Comparison of ENCODE assay signal across 9 mouse cellular contexts in the genomic region with DNA sequence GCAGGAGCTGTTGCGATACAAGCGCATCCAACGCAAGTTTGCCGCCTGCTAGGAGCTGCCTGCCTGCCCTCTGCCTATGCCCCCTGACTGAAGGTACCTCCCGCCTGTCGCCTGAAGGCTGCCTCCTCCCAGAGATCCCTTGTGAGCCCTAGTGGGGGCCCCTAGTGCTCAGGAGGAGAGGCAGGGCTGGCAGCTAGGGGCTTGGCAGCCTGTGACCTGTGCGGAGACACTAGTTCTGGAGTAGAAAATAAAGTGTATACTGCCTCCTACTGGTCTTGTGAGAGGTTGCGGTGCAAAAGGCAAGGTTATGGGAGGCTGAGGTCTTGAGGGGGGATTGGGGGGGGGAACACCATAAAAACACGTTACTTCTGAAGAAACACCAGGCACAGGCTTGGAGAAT. TPM values are rescaled to one million over a fixed set of nuclear protein-coding genes. Genes with fewer than 3 reads are reported as not detected.
DNase-seq lines count a peak whose midpoint lies in the region; ATAC-seq and TF ChIP-seq lines count a peak whose summit lies in the region.
"Had no signal": no experiment of that assay in that cellular context is flagged by ENCODE, and none has a peak within 500 bp of the region (broad histone marks: within the 10 kb centered on the region; RNA-seq: fewer than 3 reads in every experiment).

No protein-coding gene starts in this region.

- ATAC-seq in liver, embryonic 14.5 days (ENCODE audit: insufficient read depth), result no peak
- no peak for ATAC-seq in kidney, embryonic 14.5 days (ENCODE audit: low FRiP score, low TSS enrichment)

- no peaks in the 10 kb centered on the region for H3K36me3 ChIP-seq in MEL (ENCODE audit: control insufficient read depth in 1 of 2, insufficient read depth in 2 of 2, low read length in 2 of 2)
- H3K36me3 ChIP-seq in liver, embryonic 14.5 days (replicated peaks; ENCODE audit: control insufficient read depth, insufficient read depth, low read depth), result peaks cover 2% of the 10 kb centered on the region; the same call in 1 of the 2 replicates
- H3K36me3 ChIP-seq in kidney, embryonic 14.5 days (ENCODE audit: control insufficient read depth, insufficient read depth, low read length), result peaks cover 34% of the 10 kb centered on the region; the same call in 1 of the 2 replicates

- DNase-seq in kidney, postnatal 4 days, result peak; percentile 42 to 63
- DNase-seq in kidney, postnatal 25 days, result no peak
- peak; percentile 58 for DNase-seq in MEL (ENCODE audit: low read depth, low spot score)
- peak; percentile 51 for DNase-seq in embryo, embryonic 9.5 days (ENCODE audit: extremely low spot score)
- DNase-seq in liver, embryonic 14.5 days (ENCODE audit: low read depth in 3 of 3, low spot score in 3 of 3), result no peak
- DNase-seq in thymus, postnatal 4 days, result peak; percentile 71
- no peak for DNase-seq in layer of hippocampus, postnatal 25 days (ENCODE audit: extremely low spot score in 1 of 2, low spot score in 1 of 2)

- peak; percentile 53 to 73 (median 70) for TF ChIP-seq CTCF in MEL (IDR thresholded peaks at IDR 0.05 in 2 of 3, conservative IDR thresholded peaks at IDR 0.05 in 1 of 3; ENCODE audit: control insufficient read depth in 1 of 3, insufficient read depth in 1 of 3, low read depth in 2 of 3, low read length in 3 of 3, poor library complexity in 1 of 3, severe bottlenecking in 1 of 3)
- TF ChIP-seq CTCF in liver, embryonic 14.5 days (IDR thresholded peaks at IDR 0.05; ENCODE audit: low read depth), result peak; percentile 76

- no peak for TF ChIP-seq EP300 in MEL (IDR thresholded peaks at IDR 0.05; ENCODE audit: low read depth in 1 of 2, low read length in 2 of 2)
- TF ChIP-seq EP300 in liver, embryonic 14.5 days (IDR thresholded peaks at IDR 0.05; ENCODE audit: low read depth), result no peak

- H3K27me3 ChIP-seq in MEL (ENCODE audit: control insufficient read depth in 1 of 2, insufficient read depth in 2 of 2, low read length in 2 of 2), result no peaks in the 10 kb centered on the region
- H3K27me3 ChIP-seq in liver, embryonic 14.5 days (ENCODE audit: control insufficient read depth, insufficient read depth, low read length), result no peaks in the 10 kb centered on the region; the same call in 1 of the 2 replicates
- H3K27me3 ChIP-seq in kidney, embryonic 14.5 days (ENCODE audit: control insufficient read depth, insufficient read depth, low read length), result peaks cover 9% of the 10 kb centered on the region

- no peak overlapping the region for H3K4me3 ChIP-seq in MEL (ENCODE audit: control insufficient read depth in 1 of 2, insufficient read depth in 1 of 2, low read depth in 2 of 2, low read length in 2 of 2)
- no peak overlapping the region for H3K4me3 ChIP-seq in liver, embryonic 14.5 days (ENCODE audit: insufficient read depth in 1 of 2, low read depth in 2 of 2, low read length in 2 of 2)
- H3K4me3 ChIP-seq in kidney, embryonic 14.5 days (ENCODE audit: low read length), result no peak overlapping the region
- H3K4me3 ChIP-seq: neural tube, embryonic 13.5 days had no signal

- H3K9ac ChIP-seq in MEL (ENCODE audit: control insufficient read depth, low read depth, low read length, poor library complexity, severe bottlenecking), result no peak overlapping the region
- H3K9ac ChIP-seq in liver, embryonic 14.5 days (replicated peaks), result no peak overlapping the region
- no peak overlapping the region for H3K9ac ChIP-seq in kidney, embryonic 14.5 days (ENCODE audit: low read depth, low read length)
- H3K9ac ChIP-seq: neural tube, embryonic 13.5 days had no signal

- H3K4me1 ChIP-seq in MEL (ENCODE audit: control insufficient read depth in 1 of 2, insufficient read depth in 2 of 2, low read length in 2 of 2), result no peaks in the 10 kb centered on the region
- H3K4me1 ChIP-seq in liver, embryonic 14.5 days (replicated peaks; ENCODE audit: control insufficient read depth in 2 of 2, insufficient read depth in 2 of 2, low read length in 1 of 2), result no peaks in the 10 kb centered on the region
- H3K4me1 ChIP-seq in kidney, embryonic 14.5 days (ENCODE audit: control insufficient read depth, insufficient read depth, low read length), result no peaks in the 10 kb centered on the region
- H3K4me1 ChIP-seq: neural tube, embryonic 13.5 days had no signal

- no peak overlapping the region for H3K27ac ChIP-seq in MEL (ENCODE audit: control insufficient read depth, low read depth, low read length)
- no peak overlapping the region for H3K27ac ChIP-seq in liver, embryonic 14.5 days
- H3K27ac ChIP-seq in kidney, embryonic 14.5 days (ENCODE audit: low read depth, low read length), result no peak overlapping the region
- H3K27ac ChIP-seq: neural tube, embryonic 13.5 days had no signal

- no peak overlapping the region for H3K4me2 ChIP-seq in liver, embryonic 14.5 days (ENCODE audit: low read depth)
- no peak overlapping the region for H3K4me2 ChIP-seq in kidney, embryonic 14.5 days (replicated peaks; ENCODE audit: low read depth, low read length)
- H3K4me2 ChIP-seq: neural tube, embryonic 13.5 days had no signal

- H3K9me3 ChIP-seq in MEL (replicated peaks; ENCODE audit: insufficient read depth, low read length), result no peaks in the 10 kb centered on the region
- H3K9me3 ChIP-seq in liver, embryonic 14.5 days (ENCODE audit: control insufficient read depth, low read length), result no peaks in the 10 kb centered on the region
- H3K9me3 ChIP-seq in kidney, embryonic 14.5 days (ENCODE audit: control insufficient read depth, low read length), result no peaks in the 10 kb centered on the region
- H3K9me3 ChIP-seq: neural tube, embryonic 13.5 days had no signal

- no peaks in the 10 kb centered on the region for H3K79me2 ChIP-seq in MEL (ENCODE audit: control insufficient read depth, insufficient read depth, low read length, poor library complexity)

- no peak for TF ChIP-seq POLR2A in MEL (IDR thresholded peaks at IDR 0.05; ENCODE audit: control insufficient read depth in 1 of 2, insufficient read depth in 1 of 2, low read depth in 1 of 2, low read length in 2 of 2, poor library complexity in 1 of 2)

- 69% methylated on average over 9 of the region's 9 CpGs for WGBS in liver, embryonic 14.5 days (ENCODE audit: insufficient replicate concordance)
- WGBS in kidney, embryonic 14.5 days, result 33% methylated on average over 9 of the region's 9 CpGs

- peak; percentile 67 for TF ChIP-seq RAD21 in MEL (IDR thresholded peaks at IDR 0.05; ENCODE audit: low read depth, low read length)

TF ChIP-seq in MEL, 35 proteins besides CTCF, POLR2A, EP300 and RAD21:
- no peak for TF ChIP-seq TBP (IDR thresholded peaks at IDR 0.05; ENCODE audit: low read depth, low read length)
- TF ChIP-seq MEF2A (IDR thresholded peaks at IDR 0.05; ENCODE audit: extremely low read depth, insufficient replicate concordance, low read depth, low read length, poor library complexity, severe bottlenecking), result no peak
- peak; percentile 57 for TF ChIP-seq SMC3 (IDR thresholded peaks at IDR 0.05; ENCODE audit: low read depth, low read length)
- TF ChIP-seq ZC3H11A (IDR thresholded peaks at IDR 0.05; ENCODE audit: low read depth, low read length), result peak; percentile 41; the same call in 1 of the 2 replicates
- TF ChIP-seq MYB (IDR thresholded peaks at IDR 0.05; ENCODE audit: low read depth, low read length), result no peak

RNA-seq across cellular contexts. Expression of a gene that starts 3.7 kb away (rescaled TPM):
- total RNA-seq in MEL (2012; rRNA removed), result 0.23 and 0.62 TPM in 2 replicates
- polyA plus RNA-seq in MEL (2012; ENCODE audit: insufficient read depth in 1 of 2, insufficient read length in 2 of 2, low read depth in 1 of 2, low replicate concordance in 2 of 2, missing spikeins in 1 of 2), result 1 to 10 TPM in 1 of 2 experiments, not detected in 1; 1.6 TPM
- polyA plus RNA-seq in liver, embryonic 14.5 days (2012; rRNA removed), result 15.7 and 18.3 TPM in 2 replicates
- 30.8 and 31.2 TPM in 2 replicates for polyA plus RNA-seq in liver, embryonic 14.5 days (2014; fragmentation: Nextera tagmentation; extraction: Ambion mirVana)
- total RNA-seq in layer of hippocampus, postnatal 25 days (2021), result under 1 TPM in 1 of 2 experiments, not detected in 1; 0.68 TPM
- polyA plus RNA-seq in kidney, embryonic 14.5 days (2014; fragmentation: Nextera tagmentation; extraction: Ambion mirVana), result 0.43 and 1.0 TPM in 2 replicates

RNA-seq across cellular contexts. Expression of a gene that starts 14.0 kb away (rescaled TPM):
- total RNA-seq in MEL (2012; rRNA removed), result 17.7 and 23.0 TPM in 2 replicates
- 10 to 100 TPM in 1 of 2 experiments, not detected in 1; 31.2 TPM for polyA plus RNA-seq in MEL (2012; ENCODE audit: insufficient read depth in 1 of 2, insufficient read length in 2 of 2, low read depth in 1 of 2, low replicate concordance in 2 of 2, missing spikeins in 1 of 2)
- polyA plus RNA-seq in liver, embryonic 14.5 days (2012; rRNA removed), result 9.3 and 9.6 TPM in 2 replicates
- polyA plus RNA-seq in liver, embryonic 14.5 days (2014; fragmentation: Nextera tagmentation; extraction: Ambion mirVana), result 5.3 and 7.1 TPM in 2 replicates
- 10 to 100 TPM; 52.7 to 53.5 TPM for total RNA-seq in layer of hippocampus, postnatal 25 days (2021)
- 20.5 and 21.0 TPM in 2 replicates for polyA plus RNA-seq in kidney, embryonic 14.5 days (2014; fragmentation: Nextera tagmentation; extraction: Ambion mirVana)

RNA-seq across cellular contexts. Expression of a gene that starts 20.4 kb away (rescaled TPM):
- 45.1 and 47.6 TPM in 2 replicates for total RNA-seq in MEL (2012; rRNA removed)
- polyA plus RNA-seq in MEL (2012; ENCODE audit: insufficient read depth in 1 of 2, insufficient read length in 2 of 2, low read depth in 1 of 2, low replicate concordance in 2 of 2, missing spikeins in 1 of 2), result 10 to 100 TPM; 80.4 to 82.9 TPM
- polyA plus RNA-seq in liver, embryonic 14.5 days (2012; rRNA removed), result 21.3 and 24.1 TPM in 2 replicates
- polyA plus RNA-seq in liver, embryonic 14.5 days (2014; fragmentation: Nextera tagmentation; extraction: Ambion mirVana), result 23.6 and 24.4 TPM in 2 replicates
- total RNA-seq in layer of hippocampus, postnatal 25 days (2021), result 10 to 100 TPM; 88.1 to 91.8 TPM
- 61.1 and 99.9 TPM in 2 replicates for polyA plus RNA-seq in kidney, embryonic 14.5 days (2014; fragmentation: Nextera tagmentation; extraction: Ambion mirVana)

RNA-seq across cellular contexts. Expression of a gene that starts 26.7 kb away (rescaled TPM):
- 48.7 and 61.4 TPM in 2 replicates for total RNA-seq in MEL (2012; rRNA removed)
- polyA plus RNA-seq in MEL (2012; ENCODE audit: insufficient read depth in 1 of 2, insufficient read length in 2 of 2, low read depth in 1 of 2, low replicate concordance in 2 of 2, missing spikeins in 1 of 2), result 10 to 100 TPM in 1 of 2 experiments, not detected in 1; 90.2 TPM
- 15.0 and 18.0 TPM in 2 replicates for polyA plus RNA-seq in liver, embryonic 14.5 days (2012; rRNA removed)
- 17.7 and 20.7 TPM in 2 replicates for polyA plus RNA-seq in liver, embryonic 14.5 days (2014; fragmentation: Nextera tagmentation; extraction: Ambion mirVana)
- 10 to 100 TPM; 62.3 to 68.2 TPM for total RNA-seq in layer of hippocampus, postnatal 25 days (2021)
- polyA plus RNA-seq in kidney, embryonic 14.5 days (2014; fragmentation: Nextera tagmentation; extraction: Ambion mirVana), result 61.7 and 71.5 TPM in 2 replicates

RNA-seq across cellular contexts. Expression of a gene that starts 38.2 kb away (rescaled TPM):
- 1.7 and 2.0 TPM in 2 replicates for total RNA-seq in MEL (2012; rRNA removed)
- polyA plus RNA-seq in MEL (2012; ENCODE audit: insufficient read depth in 1 of 2, insufficient read length in 2 of 2, low read depth in 1 of 2, low replicate concordance in 2 of 2, missing spikeins in 1 of 2), result 1 to 10 TPM in 1 of 2 experiments, not detected in 1; 1.8 TPM
- 0.04 TPM in 2 replicates for polyA plus RNA-seq in liver, embryonic 14.5 days (2012; rRNA removed)
- 0.10 and 0.18 TPM in 2 replicates for polyA plus RNA-seq in liver, embryonic 14.5 days (2014; fragmentation: Nextera tagmentation; extraction: Ambion mirVana)
- total RNA-seq in layer of hippocampus, postnatal 25 days (2021), result not detected
- 0.38 and 0.56 TPM in 2 replicates for polyA plus RNA-seq in kidney, embryonic 14.5 days (2014; fragmentation: Nextera tagmentation; extraction: Ambion mirVana)

Comparison
In these comparisons a context has a peak if more than half of its experiments do, and no peak if none do; other contexts are left out.
1. DNase-seq: peak in kidney, postnatal 4 days (2 of 2), MEL (single experiment), embryo, embryonic 9.5 days (single experiment) and thymus, postnatal 4 days (single experiment); none in kidney, postnatal 25 days (0 of 2), liver, embryonic 14.5 days (0 of 3) and layer of hippocampus, postnatal 25 days (0 of 2).